Mouse (Mus musculus) layer of hippocampus, postnatal 10 days (tissue): ENCODE results near the gene Cfap70. TPM values are rescaled to one million over a fixed set of nuclear protein-coding genes. Genes with fewer than 3 reads are reported as not detected.
A peak's percentile ranks its signal among the peaks of the same experiment; 100 is the strongest.

ENCODE experiments used
- DNase-seq, 2 experiments: peaks; one replicate each; pipeline ENCODE4 v3.0.0; 2021; ENCODE audit warnings: low spot score in 2 of 2
- long read RNA-seq: library from polyadenylated mRNA; stranded (forward); transcript quantifications from one replicate; pipeline ENCODE4 v2.0.0, GENCODE M21; 2023
- total RNA-seq, 2 experiments: library from RNA; stranded (reverse); gene quantifications; 2 replicates each; pipeline ENCODE4 v1.2.3; 2021

The Cfap70 gene
- total RNA-seq, result 1 to 10 TPM; 1.5 to 3.4 TPM
- long read RNA-seq, partial matches to known transcripts, result 0 of 1 reads
- long read RNA-seq, other reads (novel, unspliced or antisense), result 1 of 1 reads

DNA sequence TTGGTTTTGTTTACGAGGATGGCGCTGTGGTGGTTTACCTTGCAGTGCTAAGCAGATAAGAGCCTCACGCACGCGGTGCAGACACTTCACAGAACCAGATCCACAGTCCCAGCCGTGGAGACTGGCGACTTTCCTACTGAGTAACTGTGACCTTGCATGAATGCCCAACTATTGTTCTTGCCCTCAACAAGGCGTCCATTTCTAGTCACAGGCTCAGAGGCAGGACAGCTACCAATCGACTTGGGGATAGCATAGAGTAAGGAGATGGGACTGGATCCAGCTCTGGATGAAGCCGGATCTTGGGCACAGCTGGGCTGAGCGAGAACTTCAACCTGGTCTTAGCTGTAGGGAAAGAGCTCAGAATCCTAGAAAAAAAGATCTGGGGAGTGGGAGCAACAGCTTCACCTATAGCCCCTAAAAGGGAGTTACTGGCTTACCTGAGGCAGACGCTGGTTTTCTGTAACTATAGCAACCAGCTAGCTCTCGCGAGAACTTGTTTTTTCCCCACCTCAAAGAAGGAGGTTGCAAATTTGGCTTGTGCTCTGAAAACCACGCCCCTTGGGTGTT is at the start of gene Cfap70:
Cfap70 (minus strand) TSS at position 462 of the 567 bp plus-strand sequence.
- DNase-seq, result peak; percentile 51 to 60

DNA sequence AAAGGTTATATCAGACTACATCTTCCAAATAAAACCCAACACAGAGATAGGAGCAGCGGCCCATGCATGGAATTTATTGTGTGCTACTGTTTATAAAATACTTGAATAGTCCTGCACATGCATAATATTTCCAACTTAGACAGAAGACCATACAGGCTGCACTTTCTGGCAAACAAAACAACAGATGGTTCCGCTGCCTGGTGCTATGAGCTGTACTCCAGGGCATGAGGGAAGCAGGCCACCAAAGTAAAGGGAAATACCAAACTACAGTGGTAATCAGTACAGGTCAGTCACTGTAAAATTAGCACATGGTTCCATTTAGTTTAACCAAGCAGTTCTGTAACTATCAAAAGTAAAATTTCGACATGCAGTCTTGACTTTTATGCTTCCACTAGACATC is 48.0 kb upstream of the Cfap70 start:
- no peak for DNase-seq

DNA sequence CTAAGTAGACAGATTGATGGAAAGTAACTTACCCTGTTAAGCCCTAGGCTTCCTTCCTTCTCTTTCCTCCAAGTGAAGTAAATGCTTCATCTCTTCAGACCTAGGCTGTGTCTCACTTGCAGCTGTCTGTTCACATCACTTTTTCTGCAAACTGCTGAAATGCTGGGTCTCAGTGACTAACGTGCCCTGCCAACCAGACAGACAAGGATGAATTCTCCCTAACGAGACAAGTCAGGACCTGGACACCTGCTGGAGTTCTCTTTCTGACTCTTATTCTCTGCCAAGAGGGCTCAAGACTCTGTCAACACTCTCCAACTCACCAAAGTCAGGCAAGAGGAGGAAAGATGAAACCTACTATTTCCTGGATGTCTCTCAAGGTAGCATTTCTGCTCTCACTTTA is 44.6 kb upstream of the Cfap70 start, which contains the start of gene Mss51:
Mss51 (minus strand) TSS at position 299 of the 400 bp plus-strand sequence.
- DNase-seq, result no peak

DNA sequence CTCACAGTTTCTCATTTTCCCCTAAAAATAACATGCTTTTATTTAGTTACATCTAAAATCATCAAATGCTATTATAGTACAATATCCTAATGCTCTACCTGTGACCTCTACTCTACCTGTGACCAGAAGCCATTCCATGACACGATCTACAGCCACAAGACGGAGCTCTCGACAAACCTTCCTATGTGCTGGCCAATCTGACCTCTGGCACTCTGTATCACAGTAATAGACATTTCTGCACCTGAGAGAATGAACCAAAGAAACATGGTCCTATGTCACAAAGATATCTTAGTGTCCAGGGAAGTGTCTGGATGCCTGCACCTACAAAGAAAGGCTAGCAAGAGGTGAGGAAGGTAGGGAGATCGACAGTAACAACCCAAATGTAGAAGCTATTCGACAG is 34.0 kb upstream of the Cfap70 start:
- DNase-seq, result no peak

DNA sequence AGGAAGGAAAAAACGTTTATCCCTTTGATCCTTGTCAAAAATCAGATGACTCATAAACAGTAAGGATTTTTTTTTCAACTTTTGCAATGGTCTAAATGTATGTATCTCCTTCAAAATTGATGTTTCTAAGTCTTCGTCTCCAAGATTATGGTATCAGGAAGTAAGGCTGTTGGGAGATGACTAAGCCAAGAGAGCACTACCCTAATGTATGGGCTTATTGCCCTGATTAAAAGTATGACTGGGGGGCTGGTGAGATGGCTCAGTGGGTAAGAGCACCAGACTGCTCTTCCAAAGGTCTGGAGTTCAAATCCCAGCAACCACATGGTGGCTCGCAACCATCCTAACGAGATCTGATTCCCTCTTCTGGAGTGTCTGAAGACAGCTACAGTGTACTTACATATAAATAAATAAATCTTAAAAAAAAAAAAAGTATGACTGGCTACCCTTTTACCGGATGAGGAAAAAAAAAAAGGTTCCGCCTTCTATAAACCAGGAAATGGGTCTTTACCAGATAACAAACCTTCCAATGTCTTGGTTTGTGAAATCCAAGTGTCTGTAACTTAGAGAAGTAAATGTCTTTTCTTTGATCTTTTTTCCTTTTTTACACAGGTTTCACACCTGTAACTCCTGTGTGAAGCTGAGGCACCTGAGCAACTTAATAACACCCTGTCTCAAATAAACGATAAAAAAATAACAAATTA is 30.2 kb upstream of the Cfap70 start:
- no peak for DNase-seq

DNA sequence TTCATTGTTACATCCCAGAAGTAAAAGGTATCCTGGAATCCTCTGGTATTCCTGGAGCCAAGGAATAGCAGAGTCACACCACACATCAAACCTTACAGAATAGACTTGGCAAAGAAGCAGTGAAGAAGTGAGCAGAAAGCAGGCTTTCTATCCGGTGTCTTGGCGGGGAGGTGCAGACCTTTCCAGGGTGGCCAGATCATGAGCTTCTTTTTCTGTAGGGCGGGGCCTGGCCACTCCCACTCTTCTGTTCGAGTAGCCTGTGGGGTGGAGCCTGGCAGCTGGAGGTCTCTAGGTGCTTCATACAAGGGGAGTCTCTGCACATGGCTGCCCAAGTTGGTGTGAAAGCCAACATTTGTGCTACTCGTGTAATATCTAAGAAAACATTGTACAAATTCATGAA is 29.2 kb upstream of the Cfap70 start:
- no peak for DNase-seq

DNA sequence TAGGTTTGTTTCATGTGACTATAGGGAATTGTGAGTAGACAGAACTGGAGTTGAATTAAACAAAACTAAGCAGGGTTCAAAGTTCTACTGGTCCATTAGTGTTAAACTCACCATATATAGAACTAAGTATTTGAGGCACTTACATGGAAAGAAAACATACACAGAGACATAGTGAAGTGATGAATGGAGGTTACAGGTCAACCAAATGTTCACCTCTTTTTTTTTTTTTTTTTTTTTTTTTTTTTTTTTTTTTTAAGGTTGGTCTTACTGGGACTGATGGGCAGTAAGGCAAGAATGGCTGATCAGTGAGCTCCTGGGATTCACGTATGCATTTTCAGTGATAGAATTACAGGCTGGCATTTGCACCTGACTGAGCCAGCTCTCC is 28.2 kb upstream of the Cfap70 start:
- DNase-seq, result no peak

DNA sequence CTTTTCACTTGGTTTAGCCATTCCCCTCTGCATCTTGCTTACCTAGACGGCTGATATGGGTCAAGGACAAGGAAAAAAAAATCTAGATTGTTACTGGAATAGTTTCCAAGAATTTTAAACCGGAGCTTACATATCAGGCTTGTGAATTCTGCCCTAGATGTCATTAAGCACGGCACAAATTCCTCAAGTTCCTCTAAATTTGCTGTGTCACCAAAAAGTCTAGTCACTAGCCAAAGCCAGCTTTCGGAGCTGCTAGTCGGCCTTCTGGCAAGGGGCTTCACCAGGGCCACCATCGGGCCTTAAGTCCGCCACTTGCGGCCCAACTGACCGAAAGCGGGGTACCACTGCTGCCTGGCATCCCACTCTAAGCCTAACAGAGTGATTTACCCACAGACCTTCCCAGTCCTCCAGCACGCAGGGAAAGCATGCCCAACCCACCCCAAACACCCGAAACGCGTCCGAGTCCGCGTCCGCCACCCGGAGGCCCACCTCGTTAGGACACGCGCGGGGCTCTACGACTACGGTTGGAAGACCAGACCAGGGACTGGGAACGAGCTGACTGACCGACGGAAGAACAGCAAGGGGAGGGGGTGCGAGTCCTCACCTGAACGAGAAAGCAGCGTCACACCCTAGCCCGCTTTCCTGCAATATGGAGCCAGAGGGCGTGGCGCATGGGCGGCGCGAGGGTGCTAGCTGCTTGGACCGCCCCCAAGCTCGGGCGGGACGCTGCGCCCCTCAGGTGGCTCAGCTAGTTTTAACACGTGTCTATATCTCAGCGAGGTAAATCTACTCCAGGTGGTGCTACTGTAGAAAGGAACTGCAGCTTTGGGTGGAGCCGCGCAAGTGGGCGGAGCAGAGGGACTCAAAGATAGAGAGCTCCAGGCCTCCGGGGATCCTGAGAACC is 27.5 kb upstream of the Cfap70 start, which contains the start of gene Anxa7:
Anxa7 (minus strand) TSS at position 843 of the 904 bp plus-strand sequence.
- DNase-seq, result peak; percentile 36 to 69

DNA sequence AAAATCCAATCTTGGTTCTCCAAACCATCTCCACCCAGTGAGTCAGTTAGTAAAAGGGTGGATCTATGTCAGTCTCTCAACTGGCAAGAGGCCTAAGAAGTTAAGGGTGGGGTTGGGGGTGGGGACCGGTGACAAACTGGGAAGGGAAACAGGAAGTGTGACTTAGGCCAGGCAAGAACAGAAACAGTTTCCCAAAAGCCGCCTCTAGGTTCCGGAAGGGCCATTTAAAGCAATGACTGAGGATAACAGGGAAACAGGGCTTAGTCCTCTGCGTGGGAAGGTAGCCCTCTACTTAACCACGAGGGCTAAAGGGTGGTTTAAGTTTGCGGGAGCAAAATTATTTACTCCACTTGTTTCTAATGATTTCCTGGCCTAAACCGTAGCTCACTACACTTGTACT is 26.8 kb upstream of the Cfap70 start:
- DNase-seq, result no peak

DNA sequence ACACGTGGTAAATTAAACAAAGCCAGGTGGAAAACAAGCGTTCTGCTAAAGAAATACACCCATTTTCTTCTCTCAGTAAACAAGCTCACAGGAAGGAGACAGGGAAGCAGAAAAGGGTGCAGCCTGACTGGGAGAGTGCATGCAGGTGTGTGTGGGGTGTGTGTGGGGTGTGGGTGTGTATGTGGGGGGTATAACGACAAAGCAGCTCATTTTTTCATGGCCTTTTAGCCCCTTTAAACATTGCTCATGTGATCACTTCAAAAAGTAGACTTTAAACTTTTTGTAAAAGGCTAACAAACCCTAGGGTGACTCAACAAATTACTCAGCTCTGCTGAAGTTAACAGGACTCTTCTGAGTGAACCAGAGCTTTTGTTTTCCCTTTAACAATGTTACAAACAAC is 26.4 kb upstream of the Cfap70 start:
- no peak for DNase-seq

DNA sequence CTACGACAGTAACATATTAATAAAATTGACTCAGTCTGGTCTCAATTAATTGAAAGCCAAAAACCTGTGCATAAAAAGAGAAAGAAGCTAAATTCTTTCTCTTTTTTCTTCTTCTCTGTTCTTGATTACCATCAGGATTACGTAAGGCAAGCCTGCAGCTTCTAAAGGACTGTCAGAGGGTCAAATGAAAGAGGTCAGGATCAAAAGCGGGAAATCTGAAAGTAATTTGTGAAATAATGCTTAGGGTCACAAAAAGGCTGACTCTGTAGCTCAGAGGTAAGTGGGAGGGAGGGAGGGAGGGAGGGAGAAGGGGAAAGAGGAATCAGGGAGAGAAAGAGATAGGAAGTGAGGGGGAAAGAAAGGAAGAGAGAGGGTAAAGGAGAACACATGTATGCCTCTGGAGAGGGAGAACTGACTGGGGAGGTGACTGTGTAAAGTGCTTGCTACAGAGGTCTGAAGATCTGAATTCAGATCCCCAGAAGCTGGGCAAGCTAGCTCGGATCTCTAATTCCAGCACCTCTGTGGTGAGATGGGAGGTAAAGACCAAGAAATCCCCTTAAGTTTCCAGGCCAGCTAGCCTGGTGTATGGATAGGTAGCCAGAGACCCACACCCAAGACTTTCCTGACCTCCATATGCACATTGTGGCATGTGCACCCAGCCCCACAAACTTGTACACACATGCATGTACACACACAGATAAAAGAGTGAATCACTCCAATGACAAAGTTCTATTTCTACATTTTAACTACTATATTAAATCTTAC is 25.4 kb upstream of the Cfap70 start:
- no peak for DNase-seq

DNA sequence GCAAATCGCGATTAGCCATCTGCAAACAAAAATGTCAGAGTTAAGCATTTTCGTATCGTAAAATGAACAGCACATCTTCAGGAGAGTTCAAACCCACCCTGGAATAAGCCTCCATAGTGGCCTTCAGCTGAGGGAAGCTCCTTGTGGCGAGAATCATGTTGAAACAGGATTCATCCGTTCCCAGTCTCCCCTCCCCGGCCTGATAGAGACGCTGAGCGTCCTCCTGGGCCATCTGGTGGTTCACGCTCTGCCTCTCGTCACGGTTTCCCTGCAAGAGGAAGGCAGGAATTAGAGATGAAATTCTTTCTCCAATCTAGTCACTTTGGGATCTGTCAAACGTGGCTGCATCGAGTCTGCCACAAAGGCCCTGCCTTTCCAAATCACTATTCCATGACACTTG is 8.2 kb upstream of the Cfap70 start:
- DNase-seq, result no peak

DNA sequence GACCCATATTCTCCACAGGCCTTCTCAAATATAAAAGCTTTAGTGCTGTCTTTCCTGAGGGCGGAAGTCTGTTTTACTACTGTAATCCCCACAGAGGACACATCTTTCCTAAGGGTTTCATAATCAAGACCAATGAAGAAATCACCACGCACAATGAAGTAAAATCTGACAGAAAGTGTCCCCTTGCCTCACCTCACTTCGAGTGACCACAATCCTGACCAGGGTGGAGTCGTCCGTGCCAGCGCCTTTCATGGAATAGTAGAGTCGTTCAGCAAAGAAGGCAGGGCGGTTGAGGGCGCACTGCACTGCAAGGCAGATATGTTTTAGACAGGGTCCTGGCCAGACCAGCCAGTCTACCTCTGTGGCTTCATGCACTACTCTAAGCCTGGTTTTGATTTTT is 6.4 kb upstream of the Cfap70 start:
- DNase-seq, result no peak

DNA sequence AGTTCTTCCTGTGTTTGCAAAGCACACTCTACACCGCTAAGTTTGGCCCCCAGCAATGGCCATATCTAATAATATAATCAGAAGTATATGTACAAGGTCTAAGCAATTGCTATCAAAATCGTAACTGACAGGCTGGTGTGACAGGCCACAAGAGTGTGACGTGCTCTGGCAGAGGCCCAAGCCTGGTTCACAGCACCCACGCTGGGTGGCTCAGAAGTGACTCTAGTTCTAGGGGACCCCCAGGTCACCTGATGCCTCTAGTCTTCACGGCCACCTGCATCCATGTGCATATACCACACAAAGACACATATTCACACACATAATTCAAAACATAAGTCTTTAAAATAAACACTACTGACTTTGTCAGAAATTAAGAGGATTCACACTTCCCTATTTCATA is 903 bp upstream of the Cfap70 start:
- no peak for DNase-seq

DNA sequence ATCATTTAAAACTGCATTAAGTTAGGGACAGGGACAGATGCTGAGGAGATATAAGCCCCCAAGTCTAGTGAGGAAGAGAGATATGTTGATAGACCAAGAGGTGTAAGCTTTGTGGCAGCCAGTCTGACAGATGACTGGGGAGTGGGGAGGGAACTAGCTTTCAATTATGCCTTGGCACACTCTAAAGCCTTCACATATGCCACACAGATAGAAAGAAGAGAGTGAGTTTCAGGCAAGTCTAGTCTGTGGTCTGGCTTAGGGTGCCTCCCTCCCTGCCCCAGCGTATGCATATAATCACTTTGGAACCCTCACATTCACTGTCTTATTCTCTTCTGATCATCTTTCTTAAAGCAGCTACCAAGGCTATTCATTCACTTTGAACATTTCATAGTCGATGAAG is 724 bp downstream of the Cfap70 start:
- no peak for DNase-seq

DNA sequence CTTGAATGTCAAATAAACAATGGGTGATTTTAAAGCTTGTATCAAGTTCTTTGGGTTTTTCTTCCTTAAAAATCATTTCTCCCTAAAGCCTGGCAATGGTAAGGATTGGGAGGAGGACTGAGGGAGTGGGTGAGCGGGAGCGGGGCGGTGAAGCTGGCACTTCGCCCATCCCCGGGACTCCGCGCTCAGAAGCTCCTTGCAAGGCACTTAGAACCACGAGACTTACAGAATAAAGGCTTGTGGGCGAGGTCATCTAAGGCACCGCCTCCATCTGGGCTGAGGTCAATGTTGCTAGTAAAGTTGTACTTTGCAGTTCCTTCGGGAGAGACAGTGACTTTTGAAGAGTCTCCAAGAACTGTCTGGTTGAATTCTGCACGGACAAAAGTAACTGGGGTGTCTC is 4.8 kb downstream of the Cfap70 start:
- peak in 1 of 2 experiments; percentile 19 for DNase-seq

DNA sequence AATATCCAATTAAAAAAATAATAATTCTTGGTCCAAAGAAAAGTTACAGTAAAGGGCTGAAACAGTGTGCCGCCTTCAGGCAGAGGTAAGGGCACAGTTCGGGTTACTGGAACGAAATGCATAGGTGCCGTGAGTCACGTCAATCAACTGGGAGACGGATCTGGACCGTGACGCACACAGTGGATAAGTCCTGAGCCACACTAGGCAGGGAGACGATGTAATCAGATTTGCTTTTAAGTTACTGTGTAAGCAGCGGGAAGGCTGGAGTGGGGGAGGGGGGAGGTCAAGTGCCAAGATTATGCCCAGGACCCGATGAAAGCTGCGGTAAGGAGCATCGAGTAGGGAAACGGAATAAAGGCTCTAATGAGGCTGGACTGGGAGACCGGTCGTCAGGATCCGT is 9.8 kb downstream of the Cfap70 start:
- no peak for DNase-seq

DNA sequence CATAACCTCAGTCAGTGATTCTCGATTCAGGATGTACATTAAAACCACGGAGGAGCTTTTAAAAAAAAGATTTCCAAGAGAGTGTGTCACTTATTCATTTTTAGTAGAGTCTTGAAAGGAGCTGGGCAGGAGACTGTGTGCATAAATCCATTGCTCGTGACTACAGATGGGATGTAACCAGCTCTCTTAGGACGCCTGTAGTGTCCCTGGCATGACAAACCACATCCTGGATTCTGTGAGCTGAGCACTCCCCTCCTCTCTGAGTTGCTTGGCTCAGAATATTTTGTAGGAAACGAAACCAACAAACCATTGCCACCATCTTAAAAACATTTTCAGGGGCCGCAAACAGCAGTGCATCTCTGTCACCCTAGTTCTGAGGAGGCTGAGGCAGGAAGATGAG is 15.1 kb downstream of the Cfap70 start:
- DNase-seq, result no peak

DNA sequence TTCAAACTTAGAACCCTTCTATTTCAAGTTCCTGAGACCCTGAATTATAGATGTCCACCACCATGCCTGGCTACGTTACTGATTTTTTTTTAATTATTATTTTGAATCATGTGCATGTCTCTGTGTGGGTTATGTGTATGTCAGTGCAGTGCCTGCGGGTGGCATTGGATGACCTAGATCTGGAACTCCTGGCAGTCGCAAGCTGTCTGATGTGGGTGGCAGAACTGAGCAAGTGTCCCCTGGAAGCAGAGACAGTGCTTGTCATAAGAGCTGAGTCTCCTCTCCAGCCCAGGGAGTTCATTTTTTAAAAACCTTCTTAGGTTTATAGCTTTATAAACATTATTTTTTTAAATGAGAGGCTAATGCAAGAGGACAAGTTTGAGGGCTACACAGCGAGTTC is 19.6 kb downstream of the Cfap70 start:
- no peak for DNase-seq

DNA sequence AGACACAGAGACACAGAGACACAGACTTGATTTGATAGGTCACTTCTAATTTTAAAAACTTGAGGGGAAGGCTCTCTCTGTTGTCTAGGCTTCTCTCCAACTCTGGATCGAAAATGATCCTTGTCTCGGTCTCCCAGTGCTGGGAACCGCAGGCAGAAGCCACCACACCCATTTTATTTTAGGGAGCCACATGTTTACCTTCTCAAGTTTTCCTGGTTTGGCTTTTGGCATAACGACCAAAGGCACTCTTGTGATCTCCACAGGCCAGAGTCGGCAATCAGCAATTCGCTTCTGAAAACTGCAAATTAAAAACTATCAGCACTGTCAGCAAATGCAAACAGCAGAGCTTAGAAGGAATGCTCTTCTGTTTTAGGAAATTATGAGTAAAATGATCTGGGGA is 20.3 kb downstream of the Cfap70 start:
- no peak for DNase-seq

DNA sequence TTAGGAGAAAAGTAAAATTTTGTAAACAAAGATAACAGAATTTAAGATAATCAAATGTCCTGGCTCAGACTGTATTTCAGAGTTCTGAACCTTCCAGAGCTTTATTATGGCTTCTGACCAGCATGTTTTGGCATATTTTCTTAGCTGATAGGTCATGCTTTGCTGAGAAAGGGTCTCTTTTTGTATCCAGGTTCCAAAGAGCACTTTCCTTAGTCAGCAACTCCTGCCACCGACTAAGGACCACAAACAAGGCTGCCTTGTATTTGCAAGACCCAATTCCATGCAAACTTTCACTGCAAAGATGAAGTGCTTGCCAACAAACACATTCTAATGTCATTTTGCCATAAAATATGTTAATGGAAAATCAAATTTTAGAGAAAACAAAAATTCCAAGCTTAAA is 22.2 kb downstream of the Cfap70 start:
- no peak for DNase-seq
